Mouse (Mus musculus): ENCODE data around the gene Cry2.

Gene Cry2

DNA sequence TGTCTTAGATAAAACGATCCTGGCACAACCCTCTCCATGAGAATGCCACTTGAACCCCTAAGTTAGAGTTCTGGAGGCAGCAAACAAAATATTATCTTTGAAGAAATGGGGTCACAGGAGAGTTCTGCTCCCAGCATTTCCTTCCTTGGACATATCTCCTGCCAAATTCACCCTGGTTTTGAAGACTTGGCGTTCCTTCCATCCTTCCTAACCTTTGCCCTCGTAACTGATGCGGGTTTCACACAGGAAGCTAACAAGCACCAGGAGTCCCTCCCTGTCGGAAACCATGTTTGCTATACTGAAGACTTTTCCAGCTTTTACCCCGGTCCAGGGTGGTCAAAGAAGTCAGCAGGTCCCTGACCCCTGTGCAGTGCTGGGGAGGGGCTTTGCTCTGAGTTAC, 79.6 kb downstream of the Cry2 start:
- peak; percentile 74; the same call in 1 of the 2 replicates for TF ChIP-seq GATA4 (IDR thresholded peaks at IDR 0.05; ENCODE audit: insufficient replicate concordance, low read length)

All from liver, adult (tissue).